Mouse (Mus musculus): ENCODE results near the gene Cldn15.
"Not testable (repeated sequence)": the region's sequence is repeated elsewhere in the genome, so short reads cannot be mapped to it uniquely, and the experiment has no call there.

Cldn15 gene

GRCm38 (mm10) chr5:136949551-136950336, 16.7 kb upstream of the Cldn15 start:
- in situ Hi-C loops (cut with MboI, MseI): not testable (repeated sequence)

- in situ Hi-C loops (cut with MboI, MseI): no loop called here
Observed at GRCm38 (mm10) chr5:136950521-136950920, 15.9 kb upstream of the Cldn15 start.

GRCm38 (mm10) chr5:136952153-136952552, 14.3 kb upstream of the Cldn15 start:
- in situ Hi-C loops (cut with MboI, MseI): no loop called here

GRCm38 (mm10) chr5:136953015-136953414, 13.4 kb upstream of the Cldn15 start, which contains the start of gene Fis1:
TSS of gene Fis1 (plus strand) at chr5:136953275.
- in situ Hi-C loops (cut with MboI, MseI): no loop called here

- in situ Hi-C loops (cut with MboI, MseI): no loop called here
Observed at GRCm38 (mm10) chr5:136953440-136953951, 12.9 kb upstream of the Cldn15 start.

DNA sequence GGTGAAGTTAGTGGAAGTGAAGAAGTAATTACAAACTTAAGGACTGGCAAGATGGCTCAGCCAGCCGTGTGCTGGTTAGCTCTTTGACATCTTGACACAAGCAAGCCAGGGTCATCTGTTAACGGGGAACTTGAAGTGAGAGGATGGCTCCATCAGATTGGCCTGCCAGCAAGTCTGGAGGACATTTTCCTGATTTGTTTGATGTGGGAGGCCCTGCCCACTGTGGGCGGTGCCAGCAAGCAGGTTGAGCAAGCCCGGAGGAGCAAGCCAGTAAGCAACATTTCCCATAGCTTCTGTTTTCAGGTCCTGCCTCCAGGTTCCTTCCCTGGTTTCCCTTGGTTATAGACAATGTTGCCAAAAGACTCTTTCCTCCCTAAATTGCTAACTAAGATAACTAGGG, 10.8 kb upstream of the Cldn15 start:
- in situ Hi-C loops (cut with MboI, MseI): no loop called here

- in situ Hi-C loops (cut with MboI, MseI): no loop called here
Observed at GRCm38 (mm10) chr5:136957250-136957649, 9.2 kb upstream of the Cldn15 start.

- in situ Hi-C loops (cut with MboI, MseI): no loop called here
Observed at GRCm38 (mm10) chr5:136958991-136959605, 7.3 kb upstream of the Cldn15 start.

DNA sequence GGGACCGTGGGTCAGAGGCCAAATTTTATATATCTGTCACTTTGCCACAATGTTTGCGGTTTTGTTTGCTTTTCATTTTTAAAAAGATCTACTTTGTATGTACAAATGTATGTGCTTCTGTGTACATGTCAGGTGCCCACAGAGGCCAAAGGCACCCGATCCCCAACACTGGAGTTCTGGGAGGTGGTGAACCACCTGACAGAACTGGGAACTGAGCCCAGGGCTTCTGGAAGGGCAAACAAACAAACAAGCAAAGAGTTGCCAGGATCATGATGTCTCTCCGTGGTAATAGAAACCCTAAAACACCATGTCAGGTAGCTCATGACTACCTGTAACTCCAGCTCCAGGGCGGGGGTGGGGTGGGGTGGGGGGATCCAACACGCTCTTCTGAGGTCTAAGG, 6.4 kb upstream of the Cldn15 start:
- in situ Hi-C loops (cut with MboI, MseI): no loop called here

DNA sequence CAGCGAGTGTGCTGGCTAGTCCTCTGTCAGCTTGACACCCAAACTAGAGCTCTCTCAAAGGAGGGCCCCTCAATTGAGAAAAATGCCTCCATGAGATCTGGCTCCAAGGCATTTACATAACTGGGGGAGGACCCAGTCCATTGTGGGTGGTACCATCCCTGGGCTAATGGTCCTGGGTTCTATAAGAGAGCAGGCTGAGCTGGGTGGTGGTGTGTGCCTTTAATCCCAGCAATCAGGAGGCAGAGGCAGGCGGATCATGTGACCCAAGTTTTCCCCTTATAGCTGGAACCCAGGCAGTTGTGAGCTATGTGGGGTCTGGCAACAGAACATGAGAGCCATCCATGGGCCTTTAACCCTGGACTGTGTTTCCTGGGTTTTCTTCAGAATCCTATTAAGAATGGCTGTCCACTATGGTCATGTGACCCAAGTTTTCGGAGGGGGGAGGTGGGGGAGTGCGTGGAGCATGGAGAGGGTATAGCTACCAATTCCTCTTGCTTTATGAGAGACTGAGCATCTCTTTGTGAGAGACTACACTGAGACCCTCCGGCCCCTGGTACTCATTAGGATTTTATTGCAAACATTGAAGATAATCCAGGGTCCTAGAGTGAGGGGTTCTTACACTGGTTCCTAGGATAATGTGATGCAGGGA, 5.0 kb upstream of the Cldn15 start:
- in situ Hi-C loops (cut with MboI, MseI): no loop called here

- in situ Hi-C loops (cut with MboI, MseI): no loop called here
Observed at GRCm38 (mm10) chr5:136961983-136962461, 4.4 kb upstream of the Cldn15 start.

DNA sequence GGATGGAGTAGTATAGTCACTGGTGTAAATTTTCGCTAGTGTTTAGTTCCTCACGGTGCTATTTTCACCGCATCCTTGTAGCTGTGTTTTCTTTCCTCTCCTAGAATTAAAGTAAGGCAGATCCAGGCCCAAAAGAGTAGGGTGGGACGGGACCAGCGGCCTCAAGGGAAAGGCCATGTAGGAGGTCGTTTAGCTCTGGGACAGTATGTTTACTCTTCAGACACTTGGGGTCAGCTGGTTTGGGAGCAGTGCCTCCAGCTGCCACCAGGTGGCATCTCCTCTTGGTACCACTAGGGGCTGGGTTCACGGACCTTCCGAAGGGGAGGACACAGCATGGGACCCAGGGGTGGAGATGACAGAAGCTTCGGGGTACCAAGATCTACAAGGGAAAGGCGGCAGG, 3.9 kb upstream of the Cldn15 start:
- in situ Hi-C loops (cut with MboI, MseI): no loop called here

- in situ Hi-C loops (cut with MboI, MseI): no loop called here
Observed at GRCm38 (mm10) chr5:136962966-136963540, 3.4 kb upstream of the Cldn15 start.

DNA sequence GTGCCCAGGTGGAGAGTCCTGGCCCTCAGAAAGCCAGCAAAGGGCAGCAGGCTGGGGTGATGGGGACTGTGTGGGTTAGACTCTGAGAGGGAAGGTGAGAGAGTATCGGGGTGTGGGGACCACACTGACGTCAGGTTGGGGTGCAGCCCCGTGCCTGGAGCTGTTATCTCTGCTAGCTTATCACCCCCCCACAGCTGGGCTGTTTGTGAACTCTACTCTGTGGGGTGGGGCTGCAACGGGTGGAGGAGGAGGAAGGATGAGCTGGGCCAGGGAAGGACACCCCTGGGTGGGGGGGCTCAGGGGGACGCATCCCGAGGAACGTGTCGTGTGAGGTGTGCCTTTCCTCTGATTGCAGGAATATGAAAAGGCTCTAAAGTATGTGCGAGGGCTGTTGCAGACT, 1.2 kb upstream of the Cldn15 start:
- in situ Hi-C loops (cut with MboI, MseI): no loop called here

DNA sequence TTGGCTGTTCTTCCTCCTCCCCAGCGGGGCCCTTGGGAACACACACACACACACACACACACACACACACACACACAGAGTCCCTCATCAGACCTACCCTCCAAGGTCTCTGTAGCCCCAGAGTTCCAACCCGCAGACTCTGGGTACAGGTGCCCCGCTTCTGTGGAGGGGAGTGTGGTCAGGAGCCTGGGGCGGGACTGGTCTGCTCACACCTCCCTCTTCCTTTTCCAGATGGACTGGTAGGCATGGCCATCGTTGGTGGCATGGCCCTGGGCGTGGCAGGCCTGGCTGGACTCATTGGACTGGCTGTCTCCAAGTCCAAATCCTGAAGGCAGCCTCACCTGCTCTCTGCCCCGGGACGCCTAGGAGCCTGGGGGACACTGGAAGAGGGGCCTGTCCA, 730 bp upstream of the Cldn15 start:
- in situ Hi-C loops (cut with MboI, MseI): no loop called here

DNA sequence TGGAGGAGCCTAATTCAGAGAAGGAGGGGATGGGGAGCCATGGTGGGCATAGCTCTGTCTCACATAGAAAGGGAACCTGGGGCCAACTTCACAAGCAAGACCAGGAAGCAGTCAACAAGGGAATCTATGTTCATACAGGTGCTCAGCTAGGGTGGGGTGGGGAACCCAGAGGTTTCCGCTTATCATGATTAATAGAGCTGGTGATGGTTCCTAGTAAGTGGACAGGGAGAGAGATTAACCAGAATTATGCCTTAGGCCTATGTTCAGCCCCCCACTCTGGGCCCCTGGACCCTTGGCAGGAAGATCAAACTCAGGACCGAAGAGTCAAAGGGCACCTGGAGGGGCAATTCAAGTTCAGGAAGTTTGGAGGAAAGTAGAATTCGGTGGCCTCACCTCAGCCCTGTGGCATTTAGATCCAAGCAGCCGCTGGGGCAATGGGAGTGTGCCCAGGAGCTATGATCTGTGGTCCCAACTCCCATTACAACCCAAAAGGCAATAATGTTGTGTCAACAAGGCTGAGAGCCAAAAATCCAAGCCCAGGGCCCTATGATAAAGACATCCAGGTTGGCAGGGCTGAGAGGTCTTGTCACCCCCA, 542 bp downstream of the Cldn15 start:
- in situ Hi-C loops (cut with MboI, MseI): no loop called here

GRCm38 (mm10) chr5:136967592-136967991, 1.2 kb downstream of the Cldn15 start:
- in situ Hi-C loops (cut with MboI, MseI): no loop called here

- in situ Hi-C loops (cut with MboI, MseI): loop anchor here (5.0 kb wide), 1 partner anchor 43 kb away; no protein-coding TSS in a partner anchor
Observed at GRCm38 (mm10) chr5:136970703-136971102, 4.3 kb downstream of the Cldn15 start.

DNA sequence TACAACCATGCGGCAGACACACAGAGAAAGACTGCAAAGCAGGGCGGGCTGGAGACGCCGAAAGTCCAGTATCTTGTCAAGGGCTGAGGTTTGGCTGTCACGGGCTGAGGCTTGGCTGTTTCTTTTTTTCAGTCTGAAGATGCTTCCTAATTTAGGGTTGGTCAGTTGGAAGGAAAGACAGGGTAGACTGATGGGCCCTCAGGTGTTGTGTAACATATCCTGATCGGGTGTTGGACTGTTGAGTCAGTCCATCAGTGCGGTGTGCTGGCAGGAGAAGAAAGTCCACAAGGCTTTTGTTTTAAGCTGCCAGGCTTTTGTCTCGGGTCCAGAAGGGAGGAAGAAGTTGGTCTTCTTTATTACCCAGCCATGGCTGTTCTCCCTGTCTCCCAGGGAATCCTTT, 7.3 kb downstream of the Cldn15 start:
- in situ Hi-C loops (cut with MboI, MseI): loop anchor here (5.0 kb wide), 1 partner anchor 46 kb away; no protein-coding TSS in a partner anchor

DNA sequence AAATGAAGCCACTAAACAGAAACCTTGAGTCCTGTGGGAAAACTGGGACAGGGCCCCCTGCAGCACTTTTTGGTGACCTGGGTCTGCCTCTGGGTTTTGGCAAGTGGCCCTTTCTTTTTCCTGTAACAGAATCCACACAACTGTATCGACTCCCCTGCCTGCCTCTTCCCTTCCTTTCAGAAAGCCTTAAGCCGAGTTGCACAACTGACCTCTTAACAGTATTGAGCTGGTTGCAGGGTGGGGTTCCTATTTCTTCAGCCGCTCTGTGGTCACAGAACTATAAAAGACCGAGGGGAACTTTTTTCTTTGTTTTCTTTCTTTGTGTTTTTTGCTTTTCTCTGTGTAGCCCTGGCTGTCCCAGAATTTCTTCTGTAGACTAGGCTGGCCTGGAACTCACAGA, 11.4 kb downstream of the Cldn15 start:
- in situ Hi-C loops (cut with MboI, MseI): no loop called here

- in situ Hi-C loops (cut with MboI, MseI): no loop called here
Observed at GRCm38 (mm10) chr5:136979762-136980161, 13.3 kb downstream of the Cldn15 start.

Measured in T-helper 2 cell (primary cell).